ENCODE assay signal across 8 mouse cellular contexts in genomic region chr9:30426882-30427632, GRCm38 (mm10). TPM values are rescaled to one million over a fixed set of nuclear protein-coding genes. Genes with fewer than 3 reads are reported as not detected.
DNase-seq lines count a peak whose midpoint lies in the region; ATAC-seq lines count a peak whose summit lies in the region.

TSS of gene Snx19 (plus strand) at chr9:30427108.

- peak within 1 kb of the TSS; percentile 96 for H3K4me3 ChIP-seq in megakaryocyte, embryonic 14.5 days (replicated peaks)

- no peaks in the 10 kb centered on the region for H3K9me3 ChIP-seq in megakaryocyte, embryonic 14.5 days

- peaks cover 37% of the 10 kb centered on the region for H3K4me1 ChIP-seq in megakaryocyte, embryonic 14.5 days

- peaks cover 26% of the 10 kb centered on the region for H3K36me3 ChIP-seq in megakaryocyte, embryonic 14.5 days (replicated peaks; ENCODE audit: low read length)

- peak; percentile 92 for DNase-seq in ZHBTc4 (ENCODE audit: low read depth, low spot score)
- DNase-seq in gastrocnemius, adult 8-10 months (ENCODE audit: low spot score in 2 of 2): peak; percentile 82 to 86
- DNase-seq in hindlimb bud, embryonic 11.5 days (ENCODE audit: extremely low spot score, low read depth, low spot score): peak; percentile 66
- DNase-seq in left cerebral cortex, adult 8-10 months (ENCODE audit: low spot score in 2 of 2): peak; percentile 78 to 89
- peak; percentile 92 to 96 for DNase-seq in right cerebral cortex, postnatal 10 days (ENCODE audit: low spot score in 2 of 2)
- peak; percentile 96 for DNase-seq in urinary bladder, postnatal 25 days (ENCODE audit: low spot score)

- ATAC-seq in common myeloid progenitor, adult 5-6 weeks (replicated peaks; ENCODE audit: low read depth, poor library complexity, severe bottlenecking): peak; percentile 96

- H3K27me3 ChIP-seq in megakaryocyte, embryonic 14.5 days (replicated peaks): peaks cover 7% of the 10 kb centered on the region

RNA-seq across cellular contexts. Expression of gene Snx19, which starts in this region (rescaled TPM):
- 14.4 and 20.1 TPM in 2 replicates for total RNA-seq in common myeloid progenitor, adult 5-6 weeks (2017)
- total RNA-seq in gastrocnemius, adult 8-10 months (2022): 10 to 100 TPM; 22.3 to 27.6 (median 23.2) TPM
- total RNA-seq in left cerebral cortex, adult 8-10 months (2022): 10 to 100 TPM; 49.1 to 54.6 (median 50.6) TPM
- 1.3 TPM in 1 of 2 replicates, not detected in the other for polyA plus RNA-seq in megakaryocyte, embryonic 14.5 days (2012; ENCODE audit: insufficient read depth, low replicate concordance)

Comparison
In these comparisons a context has a peak if more than half of its experiments do, and no peak if none do; other contexts are left out.
1. Peak in every context shown above with its lines: DNase-seq, ATAC-seq and H3K4me3 ChIP-seq.